Mouse (Mus musculus) erythroblast, embryonic 14.5 days (primary cell): ENCODE results near the gene Dido1. TPM values are rescaled to one million over a fixed set of nuclear protein-coding genes. Genes with fewer than 3 reads are reported as not detected.

Experiments used
- H3K27me3 ChIP-seq: 2 replicates; pipeline ENCODE4 v1.6.1; 2012; ENCODE audit warnings: inconsistent platforms; ENCODE audit not compliant: control insufficient read depth
- H3K36me3 ChIP-seq: 2 replicates; pipeline ENCODE4 v1.6.1; 2012; ENCODE audit warnings: mild to moderate bottlenecking, inconsistent platforms; ENCODE audit not compliant: control insufficient read depth
- H3K4me1 ChIP-seq: 2 replicates; pipeline ENCODE4 v1.6.1; 2012; ENCODE audit warnings: inconsistent platforms; ENCODE audit not compliant: control insufficient read depth
- H3K4me3 ChIP-seq: replicated peaks from 2 replicates; pipeline ENCODE3; 2012; ENCODE audit warnings: moderate library complexity, mild to moderate bottlenecking, inconsistent platforms
- H3K9me3 ChIP-seq: 2 replicates; pipeline ENCODE4 v1.6.1; 2012; ENCODE audit warnings: low read length, inconsistent platforms, mixed read lengths; ENCODE audit not compliant: control insufficient read depth
- GATA1 ChIP-seq: IDR thresholded peaks from 2 replicates; pipeline ENCODE4 v1.6.1; 2012; ENCODE audit warnings: low read length, inconsistent platforms, mixed read lengths
- TAL1 ChIP-seq: IDR thresholded peaks from 3 replicates; pipeline ENCODE4 v1.6.1; 2012; ENCODE audit warnings: low read length, inconsistent platforms, mixed read lengths
- polyA plus RNA-seq: library from polyadenylated mRNA; stranded (reverse); fragments of >175 nt; gene quantifications from 2 replicates; pipeline ENCODE4 v1.2.3, GENCODE M21; 2012

Gene Dido1
- polyA plus RNA-seq, 1 experiment: 1.6 TPM

- no peak for TF ChIP-seq TAL1
- TF ChIP-seq GATA1: no peak
- Histone ChIP-seq H3K27me3 (peaks cover 51% of the 10 kb centered on the region), H3K9me3 (peaks cover 25% of the 10 kb centered on the region), H3K4me3 (no peak overlapping the region), H3K36me3 (no peaks in the 10 kb centered on the region), H3K4me1 (no peaks in the 10 kb centered on the region)
These were observed 67.9 kb downstream of the Dido1 start for GRCm38 (mm10) chr2:180641576-180642554.

GRCm38 (mm10) chr2:180611882-180612281 lies 97.9 kb downstream of the Dido1 start:
- Histone ChIP-seq H3K9me3 (no peaks in the 10 kb centered on the region), H3K36me3 (no peaks in the 10 kb centered on the region), H3K4me1 (no peaks in the 10 kb centered on the region), H3K4me3 (no peak overlapping the region), H3K27me3 (no peaks in the 10 kb centered on the region)
- TF ChIP-seq GATA1 (no peak), TAL1 (no peak)

DNA sequence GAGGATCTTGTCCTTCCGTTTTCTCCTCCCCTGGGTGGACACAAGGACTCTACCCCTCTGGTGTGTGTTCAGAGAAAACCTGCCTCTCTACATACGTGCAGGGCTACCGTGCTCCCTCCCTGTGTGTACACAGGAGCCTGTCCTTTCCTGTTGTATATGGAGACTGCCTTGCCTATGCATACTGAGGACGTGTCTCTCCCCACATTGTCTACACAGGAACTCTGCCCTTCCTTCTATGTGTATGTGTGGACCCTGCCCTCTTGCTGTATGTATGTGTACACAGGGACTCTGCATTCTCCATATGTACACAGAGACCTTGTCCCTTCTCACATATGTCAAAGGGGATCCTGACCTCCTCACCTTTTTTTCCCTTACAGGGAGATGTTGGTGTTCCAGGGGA lies 99.5 kb downstream of the Dido1 start:
- H3K36me3 ChIP-seq: no peaks in the 10 kb centered on the region
- H3K4me3 ChIP-seq: no peak overlapping the region
- TF ChIP-seq GATA1 (no peak), TAL1 (no peak)
- H3K9me3 ChIP-seq: no peaks in the 10 kb centered on the region
- H3K27me3 ChIP-seq: no peaks in the 10 kb centered on the region
- no peaks in the 10 kb centered on the region for H3K4me1 ChIP-seq

Other genes starting within 250 kb of the Dido1 start
- gene Ntsr1, start 210.0 kb downstream of the Dido1 start, polyA plus RNA-seq: not detected in 2 replicates
- gene Mrgbp, start 128.7 kb downstream of the Dido1 start, polyA plus RNA-seq: 0.58 and 0.87 TPM in 2 replicates
- 8.1 and 8.8 TPM in 2 replicates for gene Ogfr, start 120.8 kb downstream of the Dido1 start, polyA plus RNA-seq
- 0.10 TPM in 1 of 2 replicates, not detected in the other for gene Col9a3, start 112.2 kb downstream of the Dido1 start, polyA plus RNA-seq
- not detected in 2 replicates for gene Tcfl5, start 67.3 kb downstream of the Dido1 start, polyA plus RNA-seq
- 4.3 and 5.4 TPM in 2 replicates for gene Gid8, start 118 bp upstream of the Dido1 start, polyA plus RNA-seq
- 0.13 and 0.18 TPM in 2 replicates for gene Slc17a9, start 15.3 kb upstream of the Dido1 start, polyA plus RNA-seq
- not detected in 2 replicates for gene Bhlhe23, start 66.9 kb upstream of the Dido1 start, polyA plus RNA-seq
- 1.7 and 2.0 TPM in 2 replicates for gene Ythdf1, start 210.9 kb upstream of the Dido1 start, polyA plus RNA-seq
- gene Birc7, start 219.0 kb upstream of the Dido1 start, polyA plus RNA-seq: not detected in 2 replicates
- not detected in 2 replicates for gene Nkain4, start 244.7 kb upstream of the Dido1 start, polyA plus RNA-seq